Mouse (Mus musculus): ENCODE measurements at regions not wholly inside any gene's neighbourhood (a gene's known extent, or its start where the extent isn't known, plus 50 kb on each side); places are given as distances from the start of the nearest gene placed in this dataset.

DNA sequence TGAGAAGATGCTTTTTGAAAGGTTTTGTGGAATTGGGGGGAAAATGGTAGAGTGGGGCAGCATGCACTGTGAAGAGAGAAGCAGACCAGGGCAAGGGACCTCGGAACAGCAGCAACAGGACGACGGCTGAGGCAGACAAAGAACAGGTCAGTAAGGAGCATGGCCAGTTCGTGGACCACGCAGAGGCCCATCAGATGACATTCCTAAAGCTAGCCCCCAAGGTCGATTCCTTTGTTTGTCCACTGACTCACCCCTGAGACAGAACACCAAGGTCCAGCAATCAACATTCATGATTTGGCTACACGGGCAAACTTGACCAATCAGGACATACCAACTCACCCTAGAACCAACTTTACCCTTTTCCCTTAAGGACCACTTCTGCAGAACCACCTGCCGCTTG lies 160.0 kb downstream of the Fam76b start:
- no peak for DNase-seq

DNA sequence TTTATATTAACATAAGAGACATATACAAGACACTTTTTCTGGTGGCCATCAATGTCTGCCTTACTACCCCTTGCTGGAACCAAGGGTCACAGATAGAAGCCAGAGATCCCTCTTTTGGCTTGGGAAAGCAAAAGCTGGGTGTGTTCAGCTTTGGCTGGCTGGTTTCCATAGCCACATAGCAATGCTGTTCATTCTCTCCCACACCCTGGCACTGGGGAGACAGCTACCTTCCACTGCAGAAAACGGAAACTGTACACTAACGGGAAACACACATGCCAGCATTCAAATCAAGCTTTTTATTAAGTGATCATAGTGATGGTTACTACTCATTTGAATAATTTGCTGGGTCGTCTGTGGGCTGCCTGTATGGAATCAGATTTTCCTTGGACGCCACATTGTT lies 161.4 kb downstream of the Fam76b start:
- DNase-seq = no peak

DNA sequence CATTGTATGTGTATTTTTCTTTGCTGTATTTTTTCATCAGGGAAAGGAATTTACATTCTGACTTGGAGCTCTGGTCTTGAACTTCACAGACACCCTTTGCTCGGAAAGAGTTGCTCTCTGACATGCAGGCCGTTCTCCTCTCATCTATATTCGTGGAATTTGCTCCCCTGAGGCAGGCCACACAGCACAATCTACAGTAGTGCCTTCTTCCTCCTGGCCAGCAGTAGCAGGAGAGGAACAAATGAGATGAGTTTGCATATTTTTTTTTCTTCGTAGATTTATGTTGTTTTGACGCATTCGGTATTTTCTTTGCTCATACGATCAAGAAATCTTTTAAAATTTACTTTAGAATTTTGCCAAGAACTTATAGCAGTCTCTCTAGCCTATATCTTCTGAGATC lies 163.4 kb downstream of the Fam76b start:
- no peak for DNase-seq

- DNase-seq = no peak
These were observed 165.2 kb downstream of the Fam76b start for GRCm38 (mm10) chr9:13992728-13993127.

- no peak for DNase-seq
These were observed 171.8 kb downstream of the Fam76b start for GRCm38 (mm10) chr9:13999358-13999757.

- peak in 1 of 2 experiments; percentile 51 for DNase-seq
These were observed 174.0 kb downstream of the Fam76b start for GRCm38 (mm10) chr9:14001517-14001916.

GRCm38 (mm10) chr9:14002236-14002635 lies 174.7 kb downstream of the Fam76b start:
- DNase-seq = no peak

- no peak for DNase-seq
These were observed 175.6 kb downstream of the Fam76b start for GRCm38 (mm10) chr9:14003163-14003562.

- no peak for DNase-seq
These were observed 178.9 kb downstream of the Fam76b start for GRCm38 (mm10) chr9:14006233-14006984.

DNA sequence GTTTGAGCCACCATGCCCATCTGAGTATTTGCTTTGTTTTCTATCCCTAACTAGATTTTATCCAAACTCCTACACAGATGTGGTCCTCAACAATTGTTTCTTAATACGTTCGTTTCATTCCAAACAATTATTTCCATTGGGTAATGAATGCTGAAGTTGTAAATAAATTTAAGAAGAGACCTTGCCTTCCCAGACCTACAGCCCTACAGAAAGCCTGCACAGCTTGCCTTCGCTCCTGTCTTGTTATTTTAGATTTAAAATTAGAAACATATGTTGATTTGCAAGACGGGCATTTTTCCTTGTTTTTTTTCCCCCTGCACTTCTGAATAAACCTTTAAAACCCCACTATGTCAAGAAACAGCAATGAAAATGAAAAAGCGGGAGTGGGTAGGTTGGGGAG lies 181.9 kb downstream of the Fam76b start:
- DNase-seq = no peak

DNA sequence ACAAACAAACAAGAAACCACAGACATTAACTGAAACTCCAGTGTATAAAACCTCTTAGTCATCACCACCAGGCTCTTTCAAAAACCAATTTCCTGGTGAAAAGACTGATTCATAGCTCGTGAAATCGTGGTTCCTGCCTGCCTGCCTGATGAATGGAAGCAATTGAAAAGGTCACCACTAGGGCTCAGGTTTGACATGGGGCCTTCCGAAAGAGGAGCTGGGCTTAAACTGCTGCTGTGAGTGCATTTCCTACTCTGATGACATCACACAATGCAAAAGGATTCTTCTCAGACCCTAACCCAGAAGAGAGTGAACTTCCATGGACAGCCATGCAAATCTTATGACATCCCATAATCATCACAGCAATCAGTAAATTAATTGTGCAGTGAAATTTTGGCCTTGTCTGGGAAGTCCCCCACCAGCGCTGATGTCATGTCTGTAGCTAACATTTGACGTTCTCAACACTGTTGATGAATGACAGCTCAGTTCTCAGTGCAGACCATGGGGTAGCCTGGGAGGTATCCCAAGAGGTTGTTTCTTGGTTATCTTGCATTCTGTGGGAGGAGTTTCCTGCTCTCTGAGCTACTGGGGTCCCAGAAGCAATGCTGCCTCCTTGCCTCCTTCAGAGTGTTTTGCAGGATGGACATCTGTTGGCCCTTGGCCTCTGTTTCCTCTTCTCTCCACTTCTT lies 182.9 kb downstream of the Fam76b start:
- DNase-seq = no peak

DNA sequence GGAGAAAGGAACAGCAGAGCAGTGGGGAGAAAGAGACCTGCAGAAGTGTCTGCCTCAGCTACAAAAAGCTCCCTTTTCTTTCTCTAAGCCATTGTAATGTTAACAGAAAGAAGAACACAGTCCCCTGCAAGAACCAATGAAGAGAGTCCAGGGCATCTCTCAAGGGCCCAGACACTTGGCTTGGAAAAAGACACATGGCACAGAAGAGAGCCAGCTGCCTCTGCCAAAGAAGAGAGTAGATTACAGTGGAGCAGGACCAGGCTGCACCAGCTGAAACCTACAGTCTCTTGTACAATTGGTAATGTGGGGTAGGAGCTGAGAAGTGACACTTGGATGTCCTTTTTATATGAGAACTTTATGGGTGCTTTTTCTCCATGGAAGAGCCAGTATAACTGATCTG lies 196.7 kb downstream of the Fam76b start:
- DNase-seq = no peak

- DNase-seq = peak in 1 of 2 experiments; percentile 11
These were observed 197.2 kb downstream of the Fam76b start for GRCm38 (mm10) chr9:14024701-14025100.

DNA sequence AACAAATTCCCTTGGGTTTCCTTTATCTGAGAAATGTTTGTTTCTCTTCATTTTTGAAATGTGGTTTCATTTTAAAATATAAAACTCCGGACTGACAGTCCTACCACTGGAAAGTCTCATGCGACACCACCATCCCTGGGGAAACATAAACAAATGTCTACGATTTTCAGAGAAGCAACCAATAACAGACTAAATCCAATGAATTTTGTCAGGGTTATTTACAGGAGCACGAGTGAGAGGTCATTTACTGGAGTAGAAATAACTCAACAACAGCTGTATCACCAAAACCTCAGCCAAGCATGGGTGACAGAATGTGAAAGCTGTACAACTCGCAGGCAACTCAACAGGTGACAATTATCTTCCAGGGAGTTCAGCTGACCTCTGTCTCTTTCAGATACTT lies 200.5 kb downstream of the Fam76b start:
- peak in 1 of 2 experiments; percentile 23 for DNase-seq

- DNase-seq = no peak
These were observed 204.0 kb downstream of the Fam76b start for GRCm38 (mm10) chr9:14031358-14032047.

DNA sequence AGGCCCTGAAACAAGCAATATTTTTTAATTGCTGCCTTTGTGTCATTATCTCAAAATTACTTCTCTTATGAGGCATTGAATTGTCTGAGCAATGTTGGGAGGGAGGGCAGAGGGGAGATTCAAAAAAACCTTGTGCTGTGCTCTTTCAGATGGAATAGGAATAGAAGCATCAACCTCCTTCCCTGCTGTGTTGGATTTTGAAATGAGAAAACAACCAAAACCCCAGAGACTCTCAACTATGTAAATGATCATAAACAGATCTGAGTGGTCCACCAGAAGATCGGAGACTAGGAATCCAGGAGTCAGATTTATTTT lies 204.5 kb downstream of the Fam76b start:
- DNase-seq = no peak

- no peak for DNase-seq
These were observed 208.0 kb downstream of the Fam76b start for GRCm38 (mm10) chr9:14035526-14035925.

DNA sequence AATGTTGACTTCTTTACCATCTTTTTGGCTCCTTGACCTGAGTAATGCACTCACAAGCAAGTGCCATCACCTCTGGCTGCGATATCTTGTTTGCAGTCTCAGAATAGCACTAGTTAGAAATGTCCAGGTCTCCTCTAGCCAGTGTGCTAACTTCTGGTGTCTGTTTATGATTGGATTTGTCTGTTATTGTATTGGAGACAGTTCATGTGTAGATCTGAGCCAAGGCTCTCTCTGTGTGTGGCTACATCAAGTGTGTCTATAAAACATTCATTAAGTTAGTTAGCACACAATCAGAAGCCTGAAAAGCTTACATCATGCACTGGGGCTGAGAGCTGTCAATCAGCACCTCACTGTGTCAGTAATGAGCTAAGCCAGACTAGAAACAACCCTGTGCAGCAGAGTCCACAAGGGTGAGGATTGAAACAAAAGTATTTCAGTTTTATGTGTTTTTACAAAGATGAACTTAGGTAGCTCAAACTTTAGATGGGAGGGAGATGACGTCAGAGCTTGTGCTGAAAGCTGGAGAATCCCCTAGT lies 214.5 kb downstream of the Fam76b start:
- DNase-seq = no peak

GRCm38 (mm10) chr9:14048224-14048623 lies 220.7 kb downstream of the Fam76b start:
- no peak for DNase-seq

DNA sequence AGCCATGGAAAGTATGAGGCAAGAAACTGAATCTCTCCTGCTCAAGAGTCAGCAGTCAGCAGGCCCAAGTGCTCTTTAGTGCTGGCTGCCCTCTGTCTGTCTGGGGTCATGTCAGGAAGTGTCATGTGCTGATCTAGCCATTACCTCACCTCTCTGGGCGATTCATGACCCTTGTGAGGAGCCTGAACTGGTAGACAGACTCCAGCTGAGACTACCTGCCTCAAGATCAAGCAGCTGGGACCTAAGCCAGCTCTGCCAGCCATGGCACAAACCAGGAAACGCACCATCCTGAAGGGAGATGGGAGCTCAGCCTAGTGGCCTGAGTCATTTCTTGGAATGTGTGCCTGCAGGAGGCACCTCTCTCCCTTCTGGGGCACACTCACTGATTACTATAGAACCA lies 221.2 kb upstream of the Sesn3 start:
- DNase-seq = peak; percentile 77 to 86

DNA sequence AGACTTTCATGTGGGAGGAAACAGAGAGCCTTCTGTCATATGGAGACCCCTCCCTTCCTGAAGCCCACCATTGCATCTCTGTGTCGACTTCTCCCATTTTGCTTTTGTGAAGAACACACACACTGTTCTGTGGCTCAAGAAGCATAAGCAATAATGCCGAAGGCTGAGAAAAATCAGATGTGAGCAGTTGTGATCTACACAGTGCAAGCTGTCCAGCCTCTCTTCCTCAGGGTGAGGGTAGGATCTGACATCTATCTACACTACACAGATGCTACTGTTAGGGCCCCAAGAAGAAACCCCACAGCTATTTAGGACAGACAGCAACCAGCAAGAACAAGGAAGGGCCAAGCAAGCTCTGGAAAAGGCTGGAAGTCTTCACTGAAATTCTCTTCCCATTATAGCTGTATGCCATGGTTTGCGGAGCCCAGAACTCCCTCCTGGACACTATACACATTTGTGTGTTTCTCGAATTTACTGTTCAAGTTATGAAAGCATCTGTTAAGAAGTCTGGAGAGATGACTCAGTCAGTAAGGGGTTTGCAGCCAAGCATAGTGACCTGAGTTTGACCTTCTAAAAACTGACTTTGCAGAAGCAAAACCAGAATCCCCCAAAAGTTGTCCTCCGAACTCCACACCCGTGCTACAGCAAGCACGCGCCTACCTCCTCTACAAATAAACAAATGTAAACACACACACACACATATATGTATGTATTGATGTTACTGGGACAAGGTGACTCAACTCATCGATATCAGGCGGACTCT lies 218.3 kb upstream of the Sesn3 start:
- DNase-seq = no peak

- DNase-seq = no peak
These were observed 216.2 kb upstream of the Sesn3 start for GRCm38 (mm10) chr9:14058592-14059227.
